Mouse (Mus musculus) bone marrow macrophage, adult 2 months (primary cell): Measurements from ENCODE around the gene Tmem167.

Experiments used
- CTCF ChIP-seq: IDR thresholded peaks from 2 replicates; pipeline ENCODE4 v1.5.1; 2012; ENCODE audit warnings: low read depth, mild to moderate bottlenecking, low read length, moderate library complexity
- POLR2A ChIP-seq: IDR thresholded peaks from 2 replicates; pipeline ENCODE4 v1.6.1; 2012; ENCODE audit warnings: mild to moderate bottlenecking, low read depth, low read length, borderline replicate concordance

GRCm38 (mm10) chr13:90183536-90183935 is 94.6 kb downstream of the Tmem167 start:
- TF ChIP-seq POLR2A (no peak), CTCF (no peak)
